Mouse (Mus musculus) ovary, postnatal 14 days (tissue): Measurements from ENCODE around the gene Gm42906.
A peak's percentile ranks its signal among the peaks of the same experiment; 100 is the strongest.

Experiments
- DNase-seq: peaks from one replicate; pipeline ENCODE4 v3.0.0; 2022; ENCODE audit warnings: low spot score

The Gm42906 gene

DNA sequence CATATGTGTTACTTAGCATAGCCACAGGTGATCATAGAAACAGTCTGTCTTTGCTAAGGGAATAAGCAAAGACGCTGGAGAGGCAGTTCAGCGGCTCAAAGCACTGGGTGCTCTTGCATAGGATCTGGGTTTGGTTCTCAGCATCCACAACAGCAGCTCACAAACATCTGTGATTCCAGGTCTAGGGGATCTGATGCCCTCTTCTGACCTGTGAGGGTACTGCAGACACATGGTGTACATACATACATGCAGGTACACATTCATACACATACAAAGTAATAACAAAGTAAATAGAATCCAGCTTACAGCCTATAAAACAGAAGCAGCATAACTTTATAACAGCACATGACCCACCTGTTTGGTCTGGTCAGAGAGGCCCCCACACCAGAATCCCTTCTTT lies 366.0 kb downstream of the Gm42906 start:
- DNase-seq = no peak

DNA sequence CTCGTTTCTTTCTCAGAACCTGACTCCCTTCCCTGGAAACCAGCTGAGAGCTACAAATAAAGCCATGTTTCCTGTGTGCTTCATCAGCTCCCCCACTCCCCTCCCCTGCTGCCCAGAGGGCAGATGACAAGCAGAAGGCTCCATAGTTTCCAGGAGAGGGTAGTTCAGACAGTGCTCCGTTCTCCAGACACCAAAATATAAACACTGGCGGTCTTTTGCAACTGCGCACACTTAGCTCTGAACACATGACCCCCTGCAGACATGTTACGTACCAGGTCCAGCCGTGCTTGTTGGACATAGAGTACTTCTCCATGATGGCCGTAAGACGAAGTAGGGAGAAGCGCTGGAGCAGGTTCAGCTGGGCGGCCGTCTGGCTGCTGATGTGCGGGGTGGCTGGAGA lies 367.5 kb downstream of the Gm42906 start:
- DNase-seq = no peak

DNA sequence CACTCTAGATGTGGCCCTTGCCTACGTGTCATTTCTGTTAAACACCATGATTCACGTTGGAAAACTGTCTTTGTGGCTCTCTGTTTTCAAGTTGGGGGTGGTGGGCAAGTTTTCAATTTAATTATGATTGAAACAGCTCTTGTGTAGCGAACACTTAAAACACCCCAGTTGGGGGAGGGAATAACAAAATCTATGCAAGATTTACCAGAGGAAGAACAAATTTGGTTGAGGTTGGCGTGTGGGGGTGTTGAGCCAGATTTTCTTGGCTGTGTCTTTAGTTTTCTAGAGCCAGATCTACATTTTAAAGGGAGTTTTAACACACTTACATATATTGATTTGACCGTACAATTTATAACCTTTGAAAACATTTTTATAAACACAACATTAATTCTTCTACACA lies 368.2 kb downstream of the Gm42906 start:
- DNase-seq = no peak

GRCm38 (mm10) chr5:151059352-151059751 lies 368.6 kb downstream of the Gm42906 start:
- DNase-seq = no peak

DNA sequence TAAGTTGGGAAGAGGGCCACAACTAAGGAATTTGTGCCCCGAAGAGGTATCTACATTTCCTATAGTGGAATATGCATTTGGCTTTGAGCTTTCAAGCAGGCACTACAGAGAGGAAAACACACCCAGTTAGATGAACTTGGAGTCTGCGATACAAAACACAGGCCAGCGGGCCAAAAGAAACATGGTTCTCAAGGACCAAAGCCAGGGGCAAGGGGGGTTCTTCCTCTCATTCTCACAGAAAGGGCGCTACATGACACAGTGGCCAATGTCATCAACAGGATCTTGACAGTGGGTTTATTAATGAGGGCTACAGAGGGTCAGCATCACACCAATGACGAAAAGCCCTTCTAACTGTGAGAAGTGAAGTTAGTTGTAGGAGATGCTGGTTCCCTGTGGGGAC lies 370.2 kb downstream of the Gm42906 start:
- no peak for DNase-seq

GRCm38 (mm10) chr5:151056920-151057294 lies 371.1 kb downstream of the Gm42906 start:
- no peak for DNase-seq

- no peak for DNase-seq
Measured at GRCm38 (mm10) chr5:151056255-151056919, 371.6 kb downstream of the Gm42906 start.

- no peak for DNase-seq
Measured at GRCm38 (mm10) chr5:151055426-151056090, 372.4 kb downstream of the Gm42906 start.

DNA sequence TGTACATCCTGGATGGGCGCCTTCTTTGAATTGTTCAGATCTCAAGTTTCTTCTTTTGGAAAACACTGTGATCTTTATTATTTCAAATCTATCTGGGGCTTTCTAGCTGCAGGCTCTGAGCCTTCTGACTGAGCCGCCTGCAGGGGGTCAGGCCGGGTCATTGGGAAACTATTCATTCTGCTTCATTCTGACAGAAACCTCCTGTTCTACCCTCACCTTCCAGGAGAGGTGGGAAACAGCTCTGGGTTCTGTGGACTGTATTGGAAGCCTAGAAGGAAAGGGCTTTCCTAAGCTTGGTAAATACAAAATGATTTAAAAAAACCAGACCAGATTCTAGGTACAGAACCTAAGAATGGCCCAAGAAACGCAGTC lies 373.2 kb downstream of the Gm42906 start:
- DNase-seq = no peak

DNA sequence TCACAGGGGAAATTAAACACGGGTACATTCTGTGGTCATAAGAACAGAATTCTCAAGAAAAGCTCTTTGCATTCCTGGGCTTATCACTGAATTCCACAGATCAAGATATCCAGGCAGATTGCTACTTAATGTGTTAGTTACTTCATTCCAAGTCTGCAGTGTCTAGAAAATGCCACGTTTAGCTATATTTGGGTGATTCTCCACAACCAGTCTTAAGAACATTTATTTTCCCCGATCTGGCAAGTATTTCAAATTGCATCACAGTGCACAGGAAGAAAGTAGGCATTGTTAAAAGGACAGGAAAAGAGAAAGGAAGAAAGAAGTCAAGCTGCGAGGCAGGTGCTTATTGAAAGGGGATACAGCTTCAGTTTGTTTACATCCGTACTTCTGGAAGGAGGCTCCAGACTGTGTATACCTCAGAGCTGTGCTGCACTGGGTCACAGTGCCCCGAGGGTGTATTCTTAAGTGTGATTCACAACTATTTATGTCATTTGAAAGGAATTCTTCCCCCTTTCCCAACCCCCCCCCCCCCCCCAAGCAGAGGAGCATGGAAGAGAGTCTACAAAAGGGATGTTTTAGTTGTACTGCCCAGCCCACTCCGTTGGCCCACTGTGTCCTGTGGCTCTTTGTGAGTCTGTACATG lies 373.7 kb downstream of the Gm42906 start:
- DNase-seq = no peak

GRCm38 (mm10) chr5:151053190-151053589 lies 374.8 kb downstream of the Gm42906 start:
- no peak for DNase-seq

GRCm38 (mm10) chr5:151052331-151052730 lies 375.6 kb downstream of the Gm42906 start:
- no peak for DNase-seq

GRCm38 (mm10) chr5:151047488-151047887 lies 380.5 kb downstream of the Gm42906 start:
- no peak for DNase-seq

GRCm38 (mm10) chr5:151046917-151047316 lies 381.0 kb downstream of the Gm42906 start:
- no peak for DNase-seq

DNA sequence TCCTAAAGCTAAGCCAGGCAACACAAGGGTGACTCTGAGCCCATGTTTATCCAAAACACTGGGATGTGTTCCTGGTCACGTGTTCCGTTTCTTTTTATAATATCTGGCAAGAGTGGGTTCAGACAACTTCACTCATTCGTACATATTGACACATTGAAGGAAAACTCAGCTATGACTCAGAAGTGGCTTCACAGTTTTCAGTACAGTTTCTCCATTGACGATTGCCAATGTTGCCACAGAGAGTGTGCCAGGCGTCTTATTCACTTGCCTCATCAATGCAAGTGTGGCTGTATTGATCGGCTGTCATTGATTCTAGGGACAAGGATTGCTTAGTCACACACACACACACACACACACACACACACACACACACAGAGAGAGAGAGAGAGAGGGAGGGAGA lies 381.8 kb downstream of the Gm42906 start:
- no peak for DNase-seq

DNA sequence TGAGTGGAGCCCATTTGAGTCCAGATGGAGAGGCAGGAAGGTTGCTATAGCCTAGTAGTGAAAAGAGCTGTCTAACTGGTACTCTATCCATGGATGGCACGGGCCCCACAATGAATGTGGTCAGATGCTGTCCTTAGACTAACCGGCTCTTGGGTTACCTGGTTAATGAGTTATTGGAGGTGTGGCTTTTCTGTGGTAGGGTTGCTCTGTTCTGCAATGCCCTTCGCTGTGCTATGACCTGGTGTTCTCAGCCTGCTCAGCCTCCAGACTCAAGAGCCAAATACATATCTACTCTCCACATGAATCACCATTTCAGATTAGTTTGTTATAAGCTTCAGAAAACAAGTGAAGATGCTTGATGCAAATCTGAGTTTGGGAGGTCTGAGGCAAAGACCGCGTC lies 385.1 kb downstream of the Gm42906 start:
- no peak for DNase-seq

DNA sequence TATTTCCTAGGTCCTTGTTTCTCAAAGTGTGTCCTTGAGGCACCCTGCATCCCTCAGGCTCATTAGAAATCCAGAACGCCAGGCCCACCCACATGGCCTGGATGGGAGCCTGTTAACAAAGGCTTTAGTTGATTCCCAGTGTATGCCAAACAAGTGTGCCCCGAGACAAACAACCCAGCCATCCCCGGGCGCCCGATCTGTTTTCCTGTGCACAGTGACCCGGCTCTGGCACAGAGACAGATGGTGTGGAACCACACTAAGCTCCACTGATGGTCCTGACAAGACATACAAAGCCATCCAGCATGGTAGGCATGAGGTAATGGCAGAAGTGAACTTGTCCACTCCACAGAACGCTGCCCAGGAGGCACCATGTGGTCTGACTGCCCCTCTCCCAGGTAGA lies 390.1 kb downstream of the Gm42906 start:
- no peak for DNase-seq

DNA sequence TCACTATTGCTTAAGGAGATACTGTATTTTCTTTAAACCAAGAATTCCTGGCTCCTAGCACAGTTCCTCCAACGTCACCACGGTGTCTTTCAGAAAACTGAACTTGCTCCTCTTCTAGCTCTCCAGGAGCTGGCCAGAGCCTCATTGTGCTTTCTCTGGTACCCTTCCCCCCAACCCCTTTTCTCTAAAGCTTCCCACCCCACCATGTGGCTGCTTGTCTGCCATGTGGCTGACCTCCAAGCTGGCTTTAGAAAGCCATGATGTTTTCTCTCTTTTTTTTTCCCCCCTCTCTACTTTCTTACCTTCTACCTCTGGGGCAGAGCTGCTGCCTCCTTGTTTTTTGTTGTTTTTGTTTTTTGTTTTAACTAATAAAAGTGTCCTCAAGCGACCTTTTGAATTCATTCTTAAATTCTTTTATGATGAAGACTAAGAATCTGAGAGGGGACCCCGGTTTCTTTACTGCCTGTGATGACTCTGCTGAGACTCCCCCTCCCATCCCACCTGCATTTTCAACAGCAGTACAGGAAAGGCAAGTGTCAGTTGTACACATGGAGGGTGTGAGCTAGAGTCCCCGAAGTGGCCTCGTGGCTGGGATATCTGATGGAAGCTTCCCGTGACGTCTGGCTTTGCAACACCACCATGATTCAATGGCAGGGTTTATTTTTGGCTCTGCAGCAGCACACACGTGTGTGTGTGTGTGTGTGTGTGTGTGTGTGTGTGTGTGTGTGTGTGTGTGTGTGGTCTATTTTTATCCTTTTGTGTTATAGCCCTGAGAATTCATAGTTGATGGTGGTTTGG lies 393.0 kb downstream of the Gm42906 start:
- no peak for DNase-seq

- DNase-seq = no peak
Measured at GRCm38 (mm10) chr5:151028906-151029305, 399.1 kb downstream of the Gm42906 start.

DNA sequence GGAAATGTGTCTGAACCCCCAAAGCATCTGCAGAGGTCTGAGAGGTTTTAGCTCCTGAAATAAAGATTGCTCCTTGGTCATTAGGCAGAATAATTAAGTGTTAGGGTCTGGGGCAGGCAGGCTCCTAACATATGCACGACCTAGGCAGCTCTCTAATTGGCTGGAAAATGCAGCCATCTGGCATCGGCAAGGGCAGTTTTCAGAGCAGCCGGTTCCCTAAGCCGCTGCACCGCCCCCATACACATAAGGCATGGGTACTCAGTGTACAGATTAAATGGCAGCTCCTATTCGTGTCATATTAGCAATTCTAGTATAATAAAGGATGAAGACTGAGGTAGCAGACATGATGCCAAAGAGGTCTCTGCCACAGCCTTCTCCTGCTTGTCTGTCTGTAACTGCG lies 400.8 kb downstream of the Gm42906 start:
- no peak for DNase-seq

GRCm38 (mm10) chr5:151026069-151026468 lies 401.9 kb downstream of the Gm42906 start:
- DNase-seq = no peak

DNA sequence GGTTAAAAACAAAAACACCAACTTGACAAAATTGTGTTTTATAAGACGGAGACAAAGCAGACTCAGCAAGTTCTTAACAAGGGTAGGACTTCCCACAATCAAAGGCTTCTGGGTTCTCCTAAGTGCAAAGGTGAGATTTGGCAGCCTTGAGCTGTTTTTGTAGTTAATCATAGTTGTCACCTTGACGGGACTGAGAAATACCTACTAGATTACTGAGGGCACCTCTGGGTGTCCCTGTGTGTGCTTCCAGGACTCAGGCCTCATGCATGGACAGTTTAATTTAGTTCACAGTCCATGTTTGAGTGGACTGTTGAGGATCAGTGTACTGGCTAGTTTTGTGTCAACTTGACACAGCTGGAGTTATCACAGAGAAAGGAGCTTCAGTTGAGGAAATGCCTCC lies 403.5 kb downstream of the Gm42906 start:
- DNase-seq = no peak

DNA sequence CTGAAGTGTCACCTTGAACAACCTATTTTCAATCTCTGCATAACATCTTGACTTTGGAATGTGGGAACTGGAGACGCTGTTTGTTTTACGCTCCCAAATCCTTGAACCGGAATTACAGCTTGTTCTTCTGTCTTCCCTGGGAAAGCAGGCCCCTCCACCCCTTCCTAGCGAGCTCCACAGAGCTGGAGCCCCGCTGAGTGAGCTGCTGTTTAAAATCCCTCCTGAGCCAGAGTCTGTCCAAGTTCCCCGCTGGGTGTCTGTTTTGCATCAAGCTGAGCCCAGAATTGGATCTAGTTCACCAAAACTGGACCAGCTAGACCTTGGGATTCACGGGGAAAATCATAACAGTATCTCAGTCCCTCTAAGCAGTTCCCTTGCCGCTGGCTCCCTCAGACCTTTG lies 404.5 kb downstream of the Gm42906 start:
- peak; percentile 11 for DNase-seq
